Mouse (Mus musculus): ENCODE measurements around the gene Dnah8.

- TF ChIP-seq CTCF (IDR thresholded peaks at IDR 0.05) (no peak), EP300 (IDR thresholded peaks at IDR 0.05) (no peak)
These were observed 125.2 kb downstream of the Dnah8 start for GRCm38 (mm10) chr17:30749391-30749790.
